Mouse (Mus musculus): ENCODE results near the gene Rab42.

Rab42 gene

DNA sequence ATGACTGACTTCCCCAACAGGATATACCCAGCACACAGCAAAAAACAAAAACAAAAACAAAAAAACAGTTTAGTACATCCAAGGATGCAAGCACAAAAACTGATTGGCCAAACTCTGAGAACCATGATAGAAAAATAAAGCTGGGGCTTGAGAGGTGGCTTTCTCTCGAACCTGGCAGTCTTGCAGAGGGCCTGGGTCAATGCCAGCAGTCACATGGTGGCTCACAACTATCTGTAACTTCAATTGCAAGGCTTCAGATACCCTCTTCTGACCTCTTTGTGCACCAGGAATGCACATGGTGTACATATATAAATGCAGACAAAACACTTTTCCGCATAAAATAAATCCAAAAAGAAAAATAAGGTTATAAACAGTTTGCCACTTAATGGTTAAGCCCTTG lies 30.0 kb downstream of the Rab42 start:
- no peak for DNase-seq (ENCODE audit: low spot score in 2 of 2)

DNA sequence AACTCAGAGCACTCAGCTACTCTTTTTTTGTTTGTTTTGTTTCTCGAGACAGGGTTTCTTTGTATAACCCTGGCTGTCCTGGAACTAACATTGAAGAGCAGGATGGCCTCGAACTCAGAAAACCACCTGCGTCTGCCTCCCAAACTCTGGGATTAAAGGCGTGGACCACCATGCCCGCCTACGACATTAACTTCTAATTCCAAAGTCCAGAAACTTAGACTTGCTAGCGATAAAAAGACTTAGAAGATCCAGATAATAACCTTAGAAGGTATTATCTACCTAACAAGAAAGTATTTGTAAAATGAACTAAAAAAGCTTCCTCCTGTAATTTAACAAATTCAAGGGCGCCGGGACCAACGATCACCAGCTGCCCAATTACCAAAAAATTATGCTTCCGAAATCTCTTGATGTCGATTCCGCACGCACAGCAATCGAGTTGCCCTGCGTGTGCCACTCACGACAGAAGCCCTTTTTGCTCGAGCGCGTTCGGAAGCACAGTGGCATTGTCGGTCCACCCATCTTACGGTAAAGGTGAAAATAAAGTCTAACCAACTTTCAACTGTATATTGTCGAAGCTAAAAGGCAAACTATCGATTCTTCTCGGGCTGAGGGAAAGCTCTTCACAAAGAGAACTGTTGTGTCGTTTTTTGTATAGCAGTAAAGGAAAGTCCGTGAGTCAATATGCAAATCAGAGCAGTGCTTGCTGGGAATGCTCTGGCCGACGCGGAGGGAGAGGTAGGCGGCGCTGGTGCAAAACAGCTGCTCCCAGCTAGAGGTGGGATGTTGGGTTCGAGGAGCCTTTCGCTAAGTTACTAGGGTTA lies 33.2 kb downstream of the Rab42 start:
- peak; percentile 83 to 88 for DNase-seq (ENCODE audit: low spot score in 2 of 2)

DNA sequence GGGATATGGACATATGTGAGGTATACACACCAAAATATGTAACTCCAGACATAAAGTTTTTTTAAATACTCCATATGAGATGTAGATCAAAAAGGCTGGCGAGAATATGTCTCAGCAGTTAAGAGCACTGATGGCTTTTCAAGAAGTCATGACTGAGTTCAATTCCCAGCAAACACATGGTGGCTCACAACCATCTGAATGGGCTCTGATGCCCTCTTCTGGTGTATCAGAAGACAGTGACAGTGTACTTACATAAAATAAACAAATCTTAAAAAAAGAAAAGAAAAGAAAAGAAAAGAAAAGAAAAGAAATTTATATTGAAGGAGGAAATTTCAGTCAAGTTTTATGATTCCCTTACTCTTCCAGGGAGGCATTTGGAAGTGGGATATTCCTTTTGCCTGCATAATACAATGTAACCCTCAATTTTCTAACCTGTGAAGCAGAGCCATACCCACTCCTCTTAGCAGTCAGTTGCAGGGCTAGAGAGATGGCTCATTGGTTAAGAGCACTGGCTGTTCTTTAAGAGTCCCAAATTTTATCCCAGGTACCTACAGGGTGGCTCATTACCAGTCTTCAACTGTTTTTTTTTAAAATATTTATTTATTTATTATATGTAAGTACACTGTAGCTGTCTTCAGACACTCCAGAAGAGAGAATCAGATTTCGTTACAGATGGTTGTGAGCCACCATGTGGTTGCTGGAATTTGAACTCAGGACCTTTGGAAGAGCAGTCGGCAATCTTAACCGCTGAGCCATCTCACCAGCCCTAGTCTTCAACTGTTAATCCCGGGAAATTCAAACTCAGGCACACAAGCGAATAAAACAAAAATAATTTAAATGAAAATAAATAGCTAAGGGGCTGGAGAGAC lies 34.1 kb downstream of the Rab42 start:
- peak; percentile 41 to 47 for DNase-seq (ENCODE audit: low spot score in 2 of 2)

GRCm38 (mm10) chr4:132266835-132267349 lies 36.3 kb downstream of the Rab42 start:
- DNase-seq (ENCODE audit: low spot score in 2 of 2), result no peak

DNA sequence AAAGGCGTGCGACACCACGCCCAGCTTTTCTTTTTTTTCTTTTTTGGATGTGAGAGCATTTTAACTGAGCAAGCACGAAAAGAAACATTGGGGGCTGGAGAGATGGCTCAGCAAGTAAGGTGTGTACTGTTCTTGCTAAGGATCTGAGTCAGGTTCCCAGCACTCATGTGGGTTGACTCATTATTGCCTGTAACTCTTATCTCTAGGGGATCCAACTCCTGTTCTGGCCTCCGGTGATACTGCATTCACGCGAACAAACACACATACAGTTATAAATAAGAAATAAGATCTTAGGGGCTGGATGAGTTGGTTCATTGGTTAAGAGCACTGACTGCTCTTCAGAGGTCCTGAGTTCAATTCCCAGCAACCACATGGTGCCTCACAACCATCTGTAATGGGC lies 39.9 kb downstream of the Rab42 start:
- DNase-seq (ENCODE audit: low spot score in 2 of 2), result no peak

GRCm38 (mm10) chr4:132262358-132262616 lies 40.9 kb downstream of the Rab42 start:
- no peak for DNase-seq (ENCODE audit: low spot score in 2 of 2)

DNA sequence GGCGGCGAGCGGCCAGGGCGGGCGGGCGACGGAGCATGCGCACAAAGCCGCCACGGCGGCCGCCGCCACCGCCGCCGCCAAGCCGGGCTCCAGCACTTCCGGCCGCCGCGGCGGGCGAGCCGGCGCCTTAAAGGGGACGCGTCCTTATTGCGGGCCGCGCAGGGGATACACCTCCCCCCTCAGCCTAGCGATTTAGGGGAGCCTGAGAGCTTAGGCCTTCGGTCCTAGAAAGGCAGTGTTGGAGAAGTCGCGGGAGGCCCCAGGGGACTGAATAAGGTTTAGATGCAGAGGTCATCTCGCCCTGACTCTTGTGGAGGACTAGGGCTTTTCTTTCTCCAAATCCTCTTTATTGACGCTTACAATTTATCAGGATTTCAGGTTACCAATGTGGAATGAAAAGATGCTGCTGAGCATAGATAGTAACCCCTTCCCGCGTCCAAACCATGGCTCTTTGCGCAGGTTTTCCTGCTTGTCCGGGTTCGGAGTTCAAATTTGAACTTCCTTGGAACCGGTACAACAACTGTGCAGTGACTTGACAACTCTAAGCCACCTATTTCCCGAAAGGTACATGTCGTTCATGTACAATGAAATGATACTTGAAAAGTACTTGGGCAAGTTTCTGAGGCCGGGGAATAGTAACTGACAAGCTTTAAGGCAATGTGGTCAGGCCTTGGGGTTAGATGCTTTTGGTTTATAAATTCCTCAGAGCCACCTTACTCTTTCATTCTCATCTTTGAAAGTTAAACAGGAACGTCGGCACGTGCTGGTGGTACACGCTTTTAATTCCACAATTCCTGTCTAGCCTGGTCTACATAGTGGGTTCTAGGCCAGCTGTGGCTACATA lies 41.4 kb downstream of the Rab42 start, which contains the start of gene Gmeb1:
Gene Gmeb1, minus strand, starts transcription at position 89 of the 844 bp plus-strand sequence.
- peak; percentile 77 to 80 for DNase-seq (ENCODE audit: low spot score in 2 of 2)

DNA sequence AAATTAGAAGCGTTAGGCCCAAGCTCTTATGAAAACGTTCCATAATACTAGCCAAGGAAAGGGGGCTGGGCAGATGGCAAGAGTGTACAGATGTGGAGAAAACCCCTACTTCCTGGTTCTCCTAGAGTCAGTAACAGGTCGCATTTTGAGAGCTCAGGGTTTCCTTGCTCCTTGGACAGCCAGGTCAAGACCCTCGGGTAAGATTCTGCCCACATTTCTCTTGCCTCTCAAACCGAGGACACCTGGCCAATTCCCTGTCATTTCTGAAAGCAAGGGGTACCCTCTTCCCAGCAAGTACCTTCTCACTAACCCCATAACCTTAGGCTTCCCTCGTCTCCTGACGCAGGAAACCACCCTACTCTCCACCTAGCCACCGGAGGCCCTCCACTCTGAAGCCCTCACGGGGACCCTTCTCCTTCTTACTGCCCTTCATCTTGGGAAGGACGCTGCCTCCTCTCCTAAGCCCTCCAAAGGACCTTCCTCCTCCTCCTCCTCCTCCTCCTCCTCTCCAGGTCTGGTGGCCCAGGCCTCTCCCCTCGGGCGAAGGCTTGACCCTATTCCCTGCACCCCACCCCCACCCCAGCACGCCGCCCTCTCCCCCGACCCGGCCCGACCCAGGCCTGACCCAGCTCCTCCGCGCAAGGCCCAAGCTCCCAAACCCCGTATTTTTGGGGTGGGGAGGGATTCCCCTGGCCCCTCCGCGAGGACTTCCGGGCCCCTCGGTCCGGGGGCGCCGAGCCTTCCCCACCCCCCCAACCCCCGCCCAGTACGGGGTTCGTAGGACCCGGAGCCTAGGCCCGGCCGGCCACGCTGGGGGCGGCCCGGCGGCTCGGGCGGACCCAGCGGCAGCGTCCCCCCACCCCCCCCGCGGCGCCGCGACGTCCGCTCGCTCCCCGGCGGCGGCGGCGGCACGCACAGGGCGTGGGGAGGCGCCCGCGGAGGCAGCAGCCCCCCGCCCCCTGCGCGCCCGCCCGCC lies 42.5 kb downstream of the Rab42 start:
- DNase-seq (ENCODE audit: low spot score in 2 of 2), result peak; percentile 42 to 51

- DNase-seq (ENCODE audit: low spot score in 2 of 2), result no peak
These were observed 43.9 kb downstream of the Rab42 start for GRCm38 (mm10) chr4:132259248-132259647.

DNA sequence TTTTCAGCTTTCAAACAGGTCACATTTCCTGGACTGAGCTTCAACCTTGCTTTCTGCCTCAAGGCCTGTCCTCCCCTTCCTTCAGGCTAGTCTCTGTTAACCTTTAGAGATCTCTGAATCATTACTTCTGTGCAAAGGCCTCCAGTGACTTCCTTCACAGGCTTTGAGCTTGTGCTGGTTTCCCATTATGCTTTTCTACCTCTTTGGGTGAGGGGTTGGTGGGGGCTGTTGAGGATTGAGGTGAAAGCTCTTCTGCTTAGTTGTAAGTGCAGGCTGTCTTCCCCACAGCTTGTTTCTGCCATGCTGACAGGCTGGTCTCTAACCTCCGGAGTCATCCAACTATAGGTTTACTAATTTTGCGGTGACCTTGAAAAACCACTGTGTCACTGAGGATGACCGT lies 46.8 kb downstream of the Rab42 start:
- DNase-seq (ENCODE audit: low spot score in 2 of 2), result no peak

- no peak for DNase-seq (ENCODE audit: low spot score in 2 of 2)
These were observed 48.2 kb downstream of the Rab42 start for GRCm38 (mm10) chr4:132254986-132255385.

GRCm38 (mm10) chr4:132253622-132254021 lies 49.6 kb downstream of the Rab42 start:
- no peak for DNase-seq (ENCODE audit: low spot score in 2 of 2)

DNA sequence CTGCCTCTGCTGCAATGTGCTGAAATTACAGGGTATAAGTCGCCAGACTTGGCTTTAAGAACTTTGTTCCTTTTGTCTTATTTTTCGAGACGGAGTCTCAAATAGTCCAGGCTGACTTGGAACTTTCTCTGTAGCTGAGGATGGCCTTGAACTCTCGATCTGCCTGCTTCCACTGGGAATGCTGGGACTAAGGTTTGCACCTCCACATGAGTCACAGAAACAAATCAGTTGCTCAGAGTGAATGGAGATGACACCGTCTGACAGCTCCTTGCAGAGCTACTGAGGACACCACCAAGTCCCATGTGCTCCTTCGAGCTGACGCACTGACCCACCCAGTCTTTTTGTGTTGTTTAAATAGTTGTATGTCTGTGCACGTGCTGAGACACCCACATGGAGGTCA lies 50.1 kb downstream of the Rab42 start:
- no peak for DNase-seq (ENCODE audit: low spot score in 2 of 2)
